Mouse (Mus musculus) left cerebral cortex, adult 9 months (tissue): ENCODE measurements around the gene Gm42906.

Experiments
- DNase-seq, 2 experiments: peaks; one replicate each; pipeline ENCODE4 v3.0.0; 2022; ENCODE audit warnings: low spot score in 2 of 2

Gene Gm42906

GRCm38 (mm10) chr5:151027171-151027570, 400.8 kb downstream of the Gm42906 start:
- DNase-seq, result no peak

- no peak for DNase-seq
These were observed 401.9 kb downstream of the Gm42906 start for GRCm38 (mm10) chr5:151026069-151026468.

GRCm38 (mm10) chr5:151024483-151024882, 403.5 kb downstream of the Gm42906 start:
- DNase-seq, result no peak

GRCm38 (mm10) chr5:151023461-151023860, 404.5 kb downstream of the Gm42906 start:
- DNase-seq, result peak in 1 of 2 experiments; percentile 31

GRCm38 (mm10) chr5:151022939-151023338, 405.0 kb downstream of the Gm42906 start:
- peak in 1 of 2 experiments; percentile 31 for DNase-seq

- DNase-seq, result peak in 1 of 2 experiments; percentile 43
These were observed 405.9 kb downstream of the Gm42906 start for GRCm38 (mm10) chr5:151022026-151022425.

- DNase-seq, result no peak
These were observed 407.1 kb downstream of the Gm42906 start for GRCm38 (mm10) chr5:151020831-151021230.

- peak in 1 of 2 experiments; percentile 29 for DNase-seq
These were observed 407.7 kb downstream of the Gm42906 start for GRCm38 (mm10) chr5:151020031-151020820.

- DNase-seq, result no peak
These were observed 409.0 kb downstream of the Gm42906 start for GRCm38 (mm10) chr5:151018959-151019358.

- no peak for DNase-seq
These were observed 409.5 kb downstream of the Gm42906 start for GRCm38 (mm10) chr5:151018450-151018849.
